Mouse (Mus musculus) heart, embryonic 15.5 days (tissue): ENCODE results near the gene Nhs. TPM values are rescaled to one million over a fixed set of nuclear protein-coding genes. Genes with fewer than 3 reads are reported as not detected.

Experiments
- ATAC-seq: fragments of 200-750 bp; cut with Nextera tagmentation; replicated peaks from 2 replicates; pipeline ENCODE4 v1.8.0; 2017; ENCODE audit warnings: low read depth, moderate TSS enrichment; ENCODE audit not compliant: insufficient number of reproducible peaks, insufficient read depth, low FRiP score
- H3K27ac ChIP-seq: fragments of 300-500 bp; sonication (generic); 2 replicates; pipeline ENCODE4 v1.5.1; 2015; ENCODE audit warnings: mild to moderate bottlenecking, inconsistent platforms
- H3K27me3 ChIP-seq: fragments of 300-500 bp; sonication (generic); 2 replicates; pipeline ENCODE4 v1.6.1; 2015; ENCODE audit warnings: inconsistent platforms
- H3K36me3 ChIP-seq: fragments of 300-500 bp; sonication (generic); 2 replicates; pipeline ENCODE4 v1.6.1; 2015; ENCODE audit warnings: mild to moderate bottlenecking, inconsistent platforms
- H3K4me1 ChIP-seq: fragments of 300-500 bp; sonication (generic); replicated peaks from 2 replicates; pipeline ENCODE4 v1.6.1; 2015; ENCODE audit warnings: inconsistent platforms
- H3K4me2 ChIP-seq: fragments of 300-500 bp; sonication (generic); 2 replicates; pipeline ENCODE4 v1.6.1; 2015; ENCODE audit warnings: inconsistent platforms, mild to moderate bottlenecking, moderate library complexity
- H3K4me3 ChIP-seq: fragments of 300-500 bp; sonication (generic); 2 replicates; pipeline ENCODE4 v1.5.1; 2015; ENCODE audit warnings: mild to moderate bottlenecking, inconsistent platforms
- H3K9ac ChIP-seq: fragments of 300-500 bp; sonication (generic); 2 replicates; pipeline ENCODE4 v1.6.1; 2015; ENCODE audit warnings: mild to moderate bottlenecking, inconsistent platforms
- H3K9me3 ChIP-seq: fragments of 300-500 bp; sonication (generic); replicated peaks from 2 replicates; pipeline ENCODE4 v1.6.1; 2016; ENCODE audit warnings: inconsistent platforms
- WGBS: fragments of 180-500 bp; shearing (Covaris S2); methylation state at CpG from one replicate; pipeline ENCODE4 v1.1.7; 2015; ENCODE audit warnings: mixed read lengths; 5-methylcytosine and 5-hydroxymethylcytosine counted together
- polyA plus RNA-seq: library from polyadenylated mRNA; unstranded; fragments of >200 nt; fragmentation: Nextera tagmentation; extraction: Ambion mirVana; gene quantifications from 2 replicates; pipeline ENCODE4 v1.2.1, GENCODE M21; 2015

Gene Nhs
- polyA plus RNA-seq, 1 experiment from 2014 or later: 0.66 TPM

DNA sequence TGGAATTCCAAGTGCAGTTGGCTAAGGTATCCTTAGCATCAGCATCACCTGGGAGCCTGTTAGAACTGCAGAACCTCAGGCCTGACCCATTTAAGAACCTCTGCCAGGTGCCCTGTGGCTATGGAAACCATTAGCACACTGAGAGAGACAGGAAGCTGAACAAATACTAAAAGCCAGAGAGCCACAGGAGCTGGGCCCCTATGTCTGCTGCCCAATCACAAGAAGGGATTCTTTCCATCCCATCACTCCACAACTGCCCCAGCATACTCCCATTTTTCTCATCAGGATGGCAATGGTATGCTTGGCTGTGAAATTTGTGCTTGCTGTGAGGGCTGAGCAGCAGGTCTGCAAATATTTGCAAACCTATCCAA is 232.9 kb downstream of the Nhs start:
- Histone ChIP-seq H3K4me1 (0 out of 2 replicates have a peak, but pooled peaks cover 2% of the 10 kb centered on the region), H3K9me3 (no peaks in the 10 kb centered on the region), H3K9ac (no peak overlapping the region), H3K36me3 (no peaks in the 10 kb centered on the region), H3K27me3 (peaks cover 14% of the 10 kb centered on the region), H3K27ac (0 out of 2 replicates have a peak overlapping the region, but pooled peaks have one; percentile 54), H3K4me3 (no peak overlapping the region), H3K4me2 (no peak overlapping the region)
- ATAC-seq: no peak

DNA sequence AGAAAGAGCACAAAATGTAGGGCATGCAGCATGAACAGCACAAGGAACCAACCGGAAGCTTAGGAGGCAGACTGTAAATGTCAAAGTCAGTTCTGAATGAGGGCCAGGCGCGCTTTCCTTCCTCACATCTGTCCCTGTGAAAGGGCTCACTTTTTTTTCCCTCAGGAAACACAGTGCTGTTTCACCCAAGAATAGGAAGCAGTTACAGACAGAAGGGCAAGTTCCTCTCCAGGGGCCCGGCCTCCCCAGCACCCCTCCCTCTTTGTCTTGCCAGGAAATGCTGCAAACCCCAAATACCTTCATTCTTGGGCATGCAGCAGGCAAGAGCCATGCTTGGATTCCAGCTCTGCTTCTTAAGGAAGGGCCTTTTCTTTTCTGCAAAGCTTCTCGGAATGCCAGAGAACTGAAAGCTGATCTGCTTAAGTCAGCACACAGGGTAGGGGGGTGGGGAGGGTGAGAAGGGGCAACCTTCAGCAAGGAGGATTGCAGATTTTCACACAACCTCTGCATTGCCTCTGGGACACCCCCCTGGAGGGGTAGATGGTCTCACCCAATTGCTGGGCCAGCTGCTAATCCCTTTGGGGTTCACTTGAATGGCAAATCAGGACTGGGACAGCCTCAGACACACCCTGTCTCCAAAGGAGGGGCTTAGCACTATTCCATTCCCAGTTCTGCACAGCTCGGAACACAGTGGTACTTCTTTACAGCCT is 233.4 kb downstream of the Nhs start:
- Histone ChIP-seq H3K27me3 (peaks cover 14% of the 10 kb centered on the region), H3K9ac (no peak overlapping the region), H3K27ac (peak overlapping the region; percentile 54), H3K36me3 (no peaks in the 10 kb centered on the region), H3K4me3 (no peak overlapping the region), H3K4me2 (no peak overlapping the region), H3K4me1 (0 out of 2 replicates have a peak, but pooled peaks cover 2% of the 10 kb centered on the region), H3K9me3 (no peaks in the 10 kb centered on the region)
- WGBS: 36% methylated on average over 6 of the region's 6 CpGs
- peak; percentile 50; the same call in 1 of the 2 replicates for ATAC-seq

DNA sequence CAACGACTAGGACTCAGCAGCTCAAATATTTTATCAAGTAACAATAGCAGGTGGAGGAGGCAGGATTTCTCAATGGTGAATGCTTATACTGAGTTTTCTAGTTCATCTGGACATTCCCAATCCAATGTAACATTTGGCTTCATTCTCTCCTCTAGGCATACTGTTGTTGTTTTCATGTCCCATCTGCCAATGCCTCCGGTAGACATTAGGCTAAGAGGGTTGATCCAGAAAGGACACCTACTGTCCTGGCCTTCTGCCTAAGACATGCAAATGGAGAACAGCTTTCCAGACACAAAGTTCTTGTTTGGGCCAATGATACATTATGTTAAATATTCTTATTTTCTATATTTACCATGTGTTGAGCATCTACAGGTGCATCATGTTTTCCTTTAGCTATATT is 236.9 kb downstream of the Nhs start:
- H3K27ac ChIP-seq: no peak overlapping the region
- no peak overlapping the region for H3K9ac ChIP-seq
- 80% methylated on average over 2 of the region's 2 CpGs for WGBS
- no peak overlapping the region for H3K4me2 ChIP-seq
- H3K9me3 ChIP-seq: no peaks in the 10 kb centered on the region
- no peaks in the 10 kb centered on the region for H3K36me3 ChIP-seq
- no peak for ATAC-seq
- 0 out of 2 replicates have a peak, but pooled peaks cover 2% of the 10 kb centered on the region for H3K4me1 ChIP-seq
- no peak overlapping the region for H3K4me3 ChIP-seq
- peaks cover 17% of the 10 kb centered on the region; the same call in 1 of the 2 replicates for H3K27me3 ChIP-seq

DNA sequence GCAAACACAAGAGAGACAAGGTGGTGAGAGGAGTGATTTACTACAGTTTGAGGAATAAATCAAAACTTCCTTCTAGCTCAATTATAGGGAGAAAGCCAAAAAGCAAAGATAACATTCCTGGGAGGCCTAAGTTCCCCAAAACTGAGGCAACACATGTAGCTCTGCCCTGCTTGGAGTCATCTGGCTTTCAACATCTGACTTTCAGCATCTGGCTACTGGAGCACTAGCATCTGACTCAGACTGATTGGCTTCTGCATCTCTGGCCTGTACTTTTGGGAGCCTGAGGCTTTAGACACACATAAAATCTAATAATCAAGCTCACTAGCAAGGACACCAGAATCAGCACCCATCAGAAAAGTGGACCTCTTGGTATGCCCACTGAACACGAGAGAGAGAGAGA is 237.9 kb downstream of the Nhs start:
- peaks cover 17% of the 10 kb centered on the region; the same call in 1 of the 2 replicates for H3K27me3 ChIP-seq
- ATAC-seq: peak; percentile 47; the same call in 1 of the 2 replicates
- 43% methylated on average over 1 of the region's 1 CpGs for WGBS

DNA sequence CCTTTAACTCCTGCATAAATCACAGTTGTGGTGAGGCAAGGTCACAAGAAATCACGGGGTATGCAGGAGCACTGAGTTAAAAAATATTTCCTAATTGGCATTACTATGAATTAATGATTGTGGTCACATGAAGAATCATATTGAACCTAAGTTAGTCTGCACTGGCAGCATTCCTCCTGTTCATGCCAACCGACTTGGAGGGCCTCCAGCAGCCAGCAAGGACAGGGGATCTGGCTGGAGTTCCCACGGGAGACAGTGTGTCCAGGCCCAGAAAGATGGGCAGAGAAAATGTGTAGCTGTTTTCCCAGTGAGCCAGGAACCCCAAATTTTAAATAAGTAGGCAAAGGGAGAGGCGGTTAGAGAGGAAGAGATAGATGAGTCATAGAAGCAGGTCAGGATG is 249.6 kb downstream of the Nhs start:
- 60% methylated on average over 4 of the region's 4 CpGs for WGBS
- Histone ChIP-seq H3K9ac (no peak overlapping the region), H3K36me3 (no peaks in the 10 kb centered on the region), H3K4me2 (no peak overlapping the region), H3K4me3 (no peak overlapping the region), H3K27me3 (peaks cover 44% of the 10 kb centered on the region), H3K9me3 (no peaks in the 10 kb centered on the region), H3K4me1 (peaks cover 18% of the 10 kb centered on the region), H3K27ac (no peak overlapping the region)
- no peak for ATAC-seq

More for the DNA sequence above, 237.9 kb downstream of the Nhs start:
- H3K4me2 ChIP-seq: no peak overlapping the region
- 0 out of 2 replicates have a peak, but pooled peaks cover 2% of the 10 kb centered on the region for H3K4me1 ChIP-seq
- no peaks in the 10 kb centered on the region for H3K9me3 ChIP-seq
- no peak overlapping the region for H3K9ac ChIP-seq
- H3K4me3 ChIP-seq: no peak overlapping the region
- no peak overlapping the region for H3K27ac ChIP-seq
- no peaks in the 10 kb centered on the region for H3K36me3 ChIP-seq

DNA sequence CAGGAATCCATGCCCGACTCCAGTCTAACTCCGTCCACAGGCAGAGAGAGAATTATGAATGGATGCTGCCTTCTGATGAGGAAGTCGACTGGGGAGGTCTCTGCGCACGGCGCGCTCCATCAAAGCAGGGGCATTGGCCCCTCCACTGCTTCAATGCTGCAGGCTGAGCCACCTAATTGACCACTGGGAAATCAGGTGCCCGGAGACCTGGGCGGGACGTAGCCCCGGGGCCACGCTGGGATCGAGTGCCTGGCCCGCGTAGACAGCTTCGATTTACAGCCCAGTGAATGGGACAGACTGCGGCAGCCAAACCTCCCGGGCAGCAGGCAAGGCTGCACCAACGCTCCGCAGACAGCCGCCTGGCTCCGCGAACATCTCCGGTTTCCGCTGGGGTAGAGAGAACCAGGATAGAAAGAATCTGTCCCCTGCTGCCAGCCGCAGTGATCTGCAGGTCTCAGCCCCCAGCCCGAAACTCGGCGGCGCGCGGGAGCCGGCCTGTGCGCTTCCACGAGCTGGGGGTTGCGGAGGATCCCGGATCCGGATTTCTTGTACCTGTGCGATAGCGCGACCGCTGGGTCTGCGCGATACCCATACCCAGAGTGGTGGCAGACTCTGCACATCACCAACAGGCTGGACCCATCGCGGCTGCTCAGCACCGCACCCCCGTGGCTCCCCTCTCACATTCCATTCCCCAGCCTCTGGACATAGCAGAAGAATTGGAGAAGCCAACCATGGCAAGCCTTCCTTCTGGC is 250.7 kb downstream of the Nhs start:
- 18% methylated on average over 48 of the region's 48 CpGs for WGBS
- Histone ChIP-seq H3K27me3 (peaks cover 44% of the 10 kb centered on the region), H3K4me3 (peak overlapping the region; percentile 53), H3K9ac (no peak overlapping the region), H3K27ac (no peak overlapping the region), H3K36me3 (no peaks in the 10 kb centered on the region), H3K9me3 (no peaks in the 10 kb centered on the region), H3K4me2 (peak overlapping the region; percentile 85), H3K4me1 (peaks cover 18% of the 10 kb centered on the region)
- ATAC-seq: no peak; the same call in 1 of the 2 replicates

DNA sequence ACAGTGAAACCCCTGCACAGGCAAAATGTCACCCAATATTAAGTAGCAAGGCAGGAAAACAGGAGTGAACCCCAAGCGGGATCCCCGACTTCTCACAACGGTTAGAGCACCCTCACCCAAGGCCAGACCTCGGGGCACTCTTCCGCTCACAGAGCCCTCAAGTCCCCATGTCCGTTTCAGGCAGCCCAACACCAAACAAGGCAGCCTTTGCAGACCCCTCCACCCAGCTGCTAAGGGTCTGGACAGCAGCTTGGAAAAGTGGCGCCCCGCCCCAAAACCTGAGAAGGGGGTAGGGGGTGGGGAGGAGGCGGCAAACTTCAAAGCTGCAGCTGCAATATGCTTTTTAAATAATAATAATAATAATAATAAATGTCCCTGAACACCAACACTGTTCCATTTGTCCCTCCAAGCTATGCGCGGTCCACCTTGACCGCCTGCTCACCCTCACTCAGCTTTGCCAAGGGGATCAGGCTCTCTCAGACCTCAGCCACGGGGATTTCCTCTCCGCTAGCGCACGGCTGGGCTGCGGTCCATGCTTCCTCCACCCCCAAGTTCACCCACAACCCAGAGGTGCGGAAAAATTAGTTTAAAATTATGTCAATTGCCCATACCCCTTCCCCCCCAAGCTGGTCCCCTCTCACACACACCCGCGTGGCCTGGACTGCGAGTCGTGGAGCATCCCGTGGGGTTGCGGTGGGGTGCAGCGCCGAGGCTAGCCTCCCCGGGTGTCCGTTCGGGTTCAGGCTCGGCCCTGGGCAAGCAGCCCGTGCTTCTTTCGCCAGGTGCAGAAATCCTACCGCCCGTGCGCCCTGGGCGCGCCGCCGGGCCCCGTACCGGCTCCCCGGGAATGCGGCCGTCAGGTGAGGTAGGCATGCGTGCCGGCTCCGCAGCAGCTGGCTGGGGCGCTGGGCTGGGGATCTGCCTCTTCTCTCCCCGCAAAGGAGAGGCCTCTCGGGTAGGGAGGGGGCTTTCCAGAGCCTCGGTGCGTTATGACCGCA is 251.6 kb downstream of the Nhs start:
- Histone ChIP-seq H3K9ac (no peak overlapping the region), H3K9me3 (no peaks in the 10 kb centered on the region), H3K27me3 (peaks cover 44% of the 10 kb centered on the region), H3K4me3 (peak overlapping the region; percentile 53), H3K27ac (no peak overlapping the region), H3K4me2 (peak overlapping the region; percentile 85), H3K4me1 (peaks cover 18% of the 10 kb centered on the region), H3K36me3 (no peaks in the 10 kb centered on the region)
- no peak for ATAC-seq
- 17% methylated on average over 53 of the region's 53 CpGs for WGBS

DNA sequence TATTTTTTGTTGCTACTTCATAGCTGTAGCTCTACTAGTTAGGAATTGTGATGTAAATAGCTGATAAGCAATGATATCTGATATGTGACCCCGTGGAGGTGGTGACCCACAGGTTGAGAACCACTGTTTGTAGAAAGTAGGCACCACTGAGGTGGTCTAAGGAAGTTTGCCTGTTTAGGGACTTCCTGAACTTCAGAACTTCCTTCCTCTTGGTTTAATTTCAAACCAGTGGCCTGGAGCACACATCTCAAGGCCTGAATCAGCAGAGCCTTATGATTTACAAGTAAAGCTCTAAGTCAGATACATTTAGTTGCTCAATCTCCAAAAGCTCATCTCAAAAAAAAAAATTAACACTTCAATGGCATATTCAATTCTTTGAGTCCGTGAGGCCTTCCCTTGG is 265.1 kb downstream of the Nhs start:
- 50% methylated on average over 2 of the region's 2 CpGs for WGBS

DNA sequence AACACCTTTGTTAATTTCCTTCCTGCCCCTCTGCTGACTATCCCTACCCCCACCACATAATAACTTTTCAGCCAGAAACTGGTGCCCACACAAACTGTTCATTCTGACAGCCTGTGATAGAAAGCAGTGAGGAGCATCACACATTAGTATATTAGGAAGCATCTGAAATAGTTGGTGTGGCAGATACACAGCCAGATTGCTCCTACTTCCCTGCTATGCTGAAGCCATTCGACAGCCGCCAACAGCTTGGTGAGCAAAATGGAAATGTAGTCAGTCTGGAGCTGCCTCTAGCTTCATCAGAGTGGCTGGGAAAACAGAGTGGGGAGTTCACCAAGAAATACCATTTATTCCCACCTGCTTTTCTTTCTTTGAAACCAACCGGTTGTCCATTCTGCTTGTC is 275.9 kb downstream of the Nhs start:
- Histone ChIP-seq H3K9ac (no peak overlapping the region), H3K9me3 (no peaks in the 10 kb centered on the region), H3K27ac (no peak overlapping the region), H3K4me3 (no peak overlapping the region), H3K36me3 (no peaks in the 10 kb centered on the region), H3K4me2 (no peak overlapping the region), H3K4me1 (no peaks in the 10 kb centered on the region), H3K27me3 (no peaks in the 10 kb centered on the region)
- no peak for ATAC-seq
- WGBS: 82% methylated on average over 3 of the region's 3 CpGs

More for the DNA sequence above, 265.1 kb downstream of the Nhs start:
- Histone ChIP-seq H3K4me1 (no peaks in the 10 kb centered on the region), H3K9me3 (no peaks in the 10 kb centered on the region), H3K27me3 (no peaks in the 10 kb centered on the region), H3K27ac (no peak overlapping the region), H3K36me3 (no peaks in the 10 kb centered on the region), H3K4me3 (no peak overlapping the region), H3K4me2 (no peak overlapping the region), H3K9ac (no peak overlapping the region)
- ATAC-seq: no peak

DNA sequence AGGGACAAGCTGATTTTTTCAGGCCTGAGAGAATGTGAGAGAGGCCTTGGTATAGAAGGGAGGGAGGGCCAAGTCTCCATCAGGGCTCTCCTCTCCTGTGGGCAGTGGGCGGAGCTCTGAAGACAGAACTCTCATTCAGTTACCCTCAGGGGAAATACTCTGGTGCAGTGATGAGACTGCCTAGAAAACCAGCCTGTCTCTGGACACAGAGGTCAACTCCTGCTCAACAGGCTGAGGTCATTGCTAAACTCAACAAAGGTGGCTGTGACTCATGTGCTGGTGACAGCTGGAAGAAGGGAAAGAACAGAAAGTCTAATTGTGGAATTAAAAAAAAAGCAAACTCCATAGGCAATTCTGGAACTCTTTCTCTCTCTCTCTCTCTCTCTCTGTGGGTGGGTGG is 282.4 kb downstream of the Nhs start:
- 80% methylated on average over 1 of the region's 1 CpGs for WGBS
- ATAC-seq: no peak
- H3K36me3 ChIP-seq: no peaks in the 10 kb centered on the region
- H3K9ac ChIP-seq: no peak overlapping the region
- no peak overlapping the region for H3K27ac ChIP-seq
- H3K27me3 ChIP-seq: no peaks in the 10 kb centered on the region
- H3K4me3 ChIP-seq: no peak overlapping the region
- H3K4me2 ChIP-seq: no peak overlapping the region
- no peaks in the 10 kb centered on the region for H3K9me3 ChIP-seq
- H3K4me1 ChIP-seq: no peaks in the 10 kb centered on the region

DNA sequence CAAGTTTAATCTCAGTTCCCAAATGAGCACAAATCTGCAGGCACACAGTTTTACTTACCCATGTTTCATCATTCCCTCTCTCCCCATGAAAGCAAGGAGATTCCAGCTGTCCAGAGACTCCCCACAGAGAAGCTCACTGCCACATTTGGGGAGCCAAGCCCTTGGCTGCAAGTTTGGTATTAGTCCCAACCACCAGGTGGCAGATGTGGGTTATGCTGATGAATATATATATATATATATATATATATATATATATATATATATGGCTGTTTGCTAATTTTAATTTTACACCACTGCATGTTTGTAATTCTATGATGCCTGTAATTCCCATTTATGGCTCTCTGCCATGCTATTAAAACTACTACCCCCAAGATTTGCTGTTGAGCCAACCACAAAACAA is 286.0 kb downstream of the Nhs start:
- Histone ChIP-seq H3K9me3 (no peaks in the 10 kb centered on the region), H3K4me3 (no peak overlapping the region), H3K27ac (no peak overlapping the region), H3K9ac (no peak overlapping the region), H3K4me2 (no peak overlapping the region), H3K4me1 (no peaks in the 10 kb centered on the region), H3K27me3 (no peaks in the 10 kb centered on the region), H3K36me3 (no peaks in the 10 kb centered on the region)
- no peak for ATAC-seq
